Mouse (Mus musculus): ENCODE data around the gene Vmn2r2. TPM values are rescaled to one million over a fixed set of nuclear protein-coding genes. Genes with fewer than 3 reads are reported as not detected.

The Vmn2r2 gene
- not detected for total RNA-seq (2021)
- long read RNA-seq, experiment 1 = 0 reads
- long read RNA-seq, experiment 2 = 0 reads

GRCm38 (mm10) chr3:64141878-64142508 is at the start of gene Vmn2r2:
TSS of gene Vmn2r2 (minus strand) at chr3:64141928.
- H3K4me3 ChIP-seq = no peak within 1 kb of the TSS
- intact Hi-C loops (cut with DNase I) = no loop called here
- no peak for TF ChIP-seq CTCF (IDR thresholded peaks at IDR 0.05)
- no peak for DNase-seq
- no peak within 1 kb of the TSS for H3K27ac ChIP-seq

- TF ChIP-seq CTCF (IDR thresholded peaks at IDR 0.05) = no peak
- Histone ChIP-seq H3K27ac (no peak overlapping the region), H3K4me3 (no peak overlapping the region)
- intact Hi-C loops (cut with DNase I) = no loop called here
- no peak for DNase-seq
Observed at GRCm38 (mm10) chr3:64113352-64114046, 28.2 kb downstream of the Vmn2r2 start.

- no peak for DNase-seq
- no peak overlapping the region for H3K4me3 ChIP-seq
- H3K27ac ChIP-seq = no peak overlapping the region
- no peak for TF ChIP-seq CTCF (IDR thresholded peaks at IDR 0.05)
- intact Hi-C loops (cut with DNase I) = no loop called here
Observed at GRCm38 (mm10) chr3:64112707-64113106, 29.0 kb downstream of the Vmn2r2 start.

DNA sequence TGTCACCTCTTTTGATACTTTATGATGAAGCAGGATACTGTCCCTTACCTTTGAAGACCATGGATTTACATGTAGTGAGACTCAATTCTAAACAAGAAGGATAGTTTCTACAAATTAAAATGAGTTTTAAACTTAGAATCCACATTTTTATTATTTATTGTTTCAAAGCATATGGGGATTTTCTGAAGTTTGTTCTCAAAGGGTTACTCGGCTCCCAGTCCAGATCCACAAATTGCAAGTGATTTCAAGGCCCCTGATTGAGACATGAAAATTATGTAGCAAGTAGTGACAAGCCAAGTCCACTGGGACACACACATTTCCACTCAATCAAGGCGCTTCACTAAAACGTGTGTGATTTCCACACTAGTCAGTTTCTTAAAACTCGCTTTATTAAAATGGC is 60.5 kb downstream of the Vmn2r2 start, which contains the start of gene Vmn2r1:
Vmn2r1 (plus strand) TSS at position 301 of the 400 bp plus-strand sequence.
- Histone ChIP-seq H3K27ac (no peak within 1 kb of the TSS), H3K4me3 (no peak within 1 kb of the TSS)
- intact Hi-C loops (cut with DNase I) = no loop called here
- TF ChIP-seq CTCF (IDR thresholded peaks at IDR 0.05) = no peak
- DNase-seq = no peak

Other genes with a start within 250 kb of the Vmn2r2 start
- gene Plch1, start 242.5 kb downstream of the Vmn2r2 start, total RNA-seq (2021) = not detected
- 1 to 10 TPM; 5.9 to 6.4 TPM for gene E130311K13Rik, start 212.5 kb downstream of the Vmn2r2 start, total RNA-seq (2021)
- gene Slc33a1, start 177.2 kb downstream of the Vmn2r2 start, total RNA-seq (2021) = 1 to 10 TPM; 5.1 to 6.7 TPM
- gene Gmps, start 165.8 kb downstream of the Vmn2r2 start, total RNA-seq (2021) = 10 to 100 TPM; 16.4 to 19.8 TPM
- under 1 TPM; 0.06 to 0.23 TPM for gene Vmn2r1, start 60.4 kb downstream of the Vmn2r2 start, total RNA-seq (2021)
- gene Vmn2r3, start 147.8 kb upstream of the Vmn2r2 start, total RNA-seq (2021) = not detected